Mouse (Mus musculus): ENCODE results near the gene Fbxo34.
A peak's percentile ranks its signal among the peaks of the same experiment; 100 is the strongest.
"Not testable (repeated sequence)": the region's sequence is repeated elsewhere in the genome, so short reads cannot be mapped to it uniquely, and the experiment has no call there.

Gene Fbxo34

GRCm38 (mm10) chr14:47567962-47568652, 117.9 kb downstream of the Fbxo34 start:
- peak; percentile 99 for DNase-seq

- not testable (repeated sequence) for DNase-seq
These were observed 120.3 kb downstream of the Fbxo34 start, which contains the start of gene Atg14 for GRCm38 (mm10) chr14:47570549-47570948. Atg14 (minus strand) TSS chr14:47570649.

- no peak for DNase-seq
These were observed 122.5 kb downstream of the Fbxo34 start for GRCm38 (mm10) chr14:47572707-47573106.

- DNase-seq: no peak
These were observed 124.5 kb downstream of the Fbxo34 start for GRCm38 (mm10) chr14:47574721-47575120.

- no peak for DNase-seq
These were observed 126.5 kb downstream of the Fbxo34 start for GRCm38 (mm10) chr14:47576687-47577086.

GRCm38 (mm10) chr14:47578086-47578485, 127.9 kb downstream of the Fbxo34 start:
- DNase-seq: no peak

- no peak for DNase-seq
These were observed 131.1 kb downstream of the Fbxo34 start for GRCm38 (mm10) chr14:47581280-47581679.
